Mouse (Mus musculus) liver, adult 2 months (tissue): Measurements from ENCODE around the gene Marf1.

ENCODE experiments used
- CTCF ChIP-seq: fragments of 200-500 bp; IDR thresholded peaks from 2 replicates; pipeline ENCODE4 v1.5.1; 2011; ENCODE audit warnings: low read depth, low read length, control low read depth
- POLR2A ChIP-seq: fragments of 200-500 bp; IDR thresholded peaks from 2 replicates; pipeline ENCODE4 v1.6.1; 2011; ENCODE audit warnings: low read length, control low read depth; ENCODE audit not compliant: insufficient read depth; ENCODE audit errors: extremely low read depth

DNA sequence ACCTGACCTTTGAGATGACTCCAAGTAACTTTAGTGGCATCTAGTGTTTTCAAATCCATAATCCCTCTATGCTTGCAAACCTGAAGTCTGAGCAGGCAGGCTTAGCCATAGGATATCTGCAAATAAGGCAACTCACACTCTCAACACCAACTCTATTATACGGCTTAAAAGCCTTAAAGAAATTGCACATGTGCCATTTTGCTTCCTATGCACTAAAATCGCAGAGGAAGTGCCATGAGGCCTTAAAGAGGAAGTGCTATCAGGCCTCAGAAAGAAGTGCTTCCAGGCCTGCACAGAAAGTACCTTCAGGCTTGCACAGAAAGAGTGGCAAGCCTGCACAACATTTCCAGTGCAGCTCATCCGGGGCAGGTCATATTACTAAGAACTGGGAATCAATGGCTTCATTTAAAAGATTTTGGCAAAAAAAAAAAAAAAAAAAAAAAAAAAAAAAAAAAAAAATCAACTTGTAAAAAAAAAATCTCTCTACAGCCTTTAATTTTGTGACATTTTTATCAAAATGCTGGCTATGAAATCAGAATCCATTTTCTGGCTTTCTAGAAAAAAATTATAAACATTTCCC lies 53.4 kb downstream of the Marf1 start:
- no peak for TF ChIP-seq POLR2A
- TF ChIP-seq CTCF: no peak
